Mouse (Mus musculus) small intestine, adult 2 months (tissue): ENCODE results near the gene Cxcl14.

Experiments
- CTCF ChIP-seq: fragments of 200-500 bp; IDR thresholded peaks from 2 replicates; pipeline ENCODE4 v1.5.1; 2012; ENCODE audit warnings: low read depth, mild to moderate bottlenecking, control low read depth, inconsistent platforms, low read length, moderate library complexity, mixed read lengths; ENCODE audit not compliant: insufficient replicate concordance, insufficient read length; ENCODE audit errors: extremely low read depth
- POLR2A ChIP-seq: fragments of 200-500 bp; IDR thresholded peaks from 2 replicates; pipeline ENCODE4 v1.6.1; 2012; ENCODE audit warnings: low read depth, mild to moderate bottlenecking, control low read depth, inconsistent platforms, low read length, moderate library complexity

DNA sequence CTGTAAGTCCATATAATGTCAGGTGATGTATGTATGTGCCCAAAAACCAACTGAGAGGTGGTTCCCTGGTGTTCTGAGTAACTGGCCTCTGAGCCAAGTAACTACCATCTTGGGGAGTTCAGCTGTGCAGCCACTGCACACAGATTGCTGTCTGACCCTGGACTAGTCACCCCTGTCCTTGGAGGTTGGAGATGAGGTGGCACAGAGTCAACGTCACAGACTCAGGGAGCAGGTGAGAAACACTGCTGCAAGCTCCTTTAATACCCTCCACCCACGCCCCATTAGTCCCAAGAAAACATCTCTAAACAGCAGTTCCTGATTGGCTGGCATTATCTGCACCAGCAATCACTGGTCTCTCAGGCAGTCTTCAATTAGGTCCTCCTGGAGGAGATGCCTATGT lies 21.2 kb downstream of the Cxcl14 start:
- TF ChIP-seq CTCF (no peak), POLR2A (no peak)
